Mouse (Mus musculus): ENCODE measurements around the gene Cabp7.

DNA sequence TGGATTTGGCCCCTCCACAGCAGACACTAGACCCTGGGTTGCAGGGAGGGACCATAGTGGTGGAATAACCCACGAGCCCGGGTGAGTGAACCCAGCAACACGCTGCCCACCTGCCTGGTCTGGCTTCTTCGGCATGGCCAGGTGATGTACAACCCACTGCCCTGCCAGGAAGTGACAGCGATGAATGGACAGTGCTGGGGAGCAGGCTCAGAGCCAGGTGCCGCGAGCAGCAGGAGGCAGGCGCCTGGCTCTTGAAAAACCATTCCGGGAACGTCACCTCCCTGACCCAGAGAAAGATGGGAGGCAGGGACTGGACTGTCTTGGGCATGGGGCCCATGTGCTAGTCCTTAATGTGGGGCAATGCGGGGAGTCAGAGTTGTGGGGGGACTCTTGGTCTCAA lies 8.3 kb upstream of the Cabp7 start:
- no peak for TF ChIP-seq CTCF (IDR thresholded peaks at IDR 0.05; ENCODE audit: low read depth, low read length)
- TF ChIP-seq POLR2A (IDR thresholded peaks at IDR 0.05; ENCODE audit: insufficient read depth, low read length) = no peak

Measured in ES-Bruce4 (cell line).